Mouse (Mus musculus): Measurements from ENCODE around the gene Frg2f1.
A peak's percentile ranks its signal among the peaks of the same experiment; 100 is the strongest.

Gene Frg2f1

DNA sequence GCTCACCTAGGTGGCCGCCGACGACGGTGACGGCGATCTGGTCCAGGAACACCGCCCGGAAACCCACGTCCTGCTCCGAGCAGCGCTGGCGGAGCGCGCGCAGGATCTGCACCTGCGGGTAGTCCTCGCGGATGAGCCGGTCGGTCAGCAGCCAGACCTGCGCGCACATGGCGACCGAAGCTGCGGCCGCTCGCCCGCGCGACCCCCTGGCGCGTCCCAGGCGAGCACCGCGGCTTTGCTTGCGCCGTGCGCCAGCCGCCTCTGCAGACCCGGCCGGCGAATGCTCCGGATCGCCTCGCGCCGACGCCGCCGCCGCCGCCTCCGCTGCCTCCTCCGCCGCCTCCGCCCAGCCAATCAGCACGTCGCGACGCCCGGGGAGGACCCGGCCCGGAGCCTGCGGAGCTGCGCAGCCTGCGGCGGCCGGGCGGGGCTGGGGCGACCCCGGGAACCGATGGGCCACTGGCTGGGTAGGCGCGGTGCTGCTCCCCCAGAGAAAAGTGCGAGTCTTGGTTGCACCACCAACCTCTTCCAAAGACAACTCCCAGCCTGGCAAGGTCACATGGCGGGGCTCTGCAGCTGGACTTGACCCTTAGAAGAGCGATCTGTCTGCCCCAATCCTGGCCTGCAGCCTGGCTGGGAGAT, 46.9 kb downstream of the Frg2f1 start, which contains the start of gene Rimkla:
Gene Rimkla, minus strand, starts transcription at position 338 of the 642 bp plus-strand sequence.
- DNase-seq, result peak; percentile 81

DNA sequence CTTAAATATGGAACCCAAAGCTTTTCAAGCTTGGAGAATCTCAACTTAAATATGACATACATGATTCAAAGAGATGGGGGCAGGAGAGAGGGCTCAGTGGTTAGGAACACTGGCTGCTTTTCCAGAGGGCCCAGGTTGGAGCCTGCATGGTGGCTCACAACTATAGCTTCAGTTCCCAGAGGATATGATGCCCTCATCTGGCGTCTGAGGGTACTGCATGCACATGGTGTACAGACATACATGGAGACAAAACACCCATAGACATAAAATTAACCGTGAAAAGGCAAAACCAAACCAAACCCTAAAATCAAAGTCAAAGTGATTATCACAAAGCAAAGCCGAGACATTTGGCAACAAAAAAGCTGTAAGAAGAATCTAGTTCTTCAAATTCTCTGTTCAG, 48.5 kb downstream of the Frg2f1 start:
- DNase-seq, result peak; percentile 38

DNA sequence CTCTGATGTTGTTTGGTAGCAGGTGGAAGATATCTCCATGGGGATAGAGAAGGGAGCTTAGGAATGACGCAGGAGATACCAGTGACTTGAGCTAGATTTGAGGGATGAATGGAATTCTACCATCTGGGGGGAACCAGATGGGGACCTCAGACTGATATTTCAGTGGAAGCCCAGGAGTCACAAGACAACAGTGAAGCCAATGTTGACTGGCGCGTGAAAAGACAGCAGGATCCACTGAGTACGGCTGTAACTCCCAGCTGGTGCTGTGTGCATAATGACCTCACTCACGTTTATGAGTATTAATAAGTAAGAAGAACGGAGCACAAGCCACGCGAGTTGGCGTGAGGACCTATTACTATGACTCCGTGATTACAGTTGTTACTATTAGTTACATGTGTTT, 49.7 kb downstream of the Frg2f1 start:
- DNase-seq, result no peak

DNA sequence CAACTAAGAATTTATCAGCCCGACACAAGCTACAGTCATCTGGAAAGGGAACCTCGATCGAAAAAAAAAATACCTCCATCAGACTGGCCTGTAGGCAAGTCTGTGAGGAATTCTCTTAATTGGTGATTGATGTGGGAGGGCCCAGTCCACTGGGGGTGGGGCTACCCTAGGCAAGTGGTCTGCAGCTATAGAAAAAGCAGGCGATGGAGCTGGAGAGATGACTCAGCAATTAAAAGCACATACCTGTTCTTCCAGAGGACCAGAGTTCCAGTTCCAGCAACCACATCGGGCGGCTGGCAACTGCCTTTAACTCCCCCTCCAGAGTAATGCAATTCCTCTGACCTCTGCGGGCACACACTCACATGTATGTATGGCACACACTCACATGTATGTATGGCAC, 54.4 kb downstream of the Frg2f1 start:
- DNase-seq, result no peak

DNA sequence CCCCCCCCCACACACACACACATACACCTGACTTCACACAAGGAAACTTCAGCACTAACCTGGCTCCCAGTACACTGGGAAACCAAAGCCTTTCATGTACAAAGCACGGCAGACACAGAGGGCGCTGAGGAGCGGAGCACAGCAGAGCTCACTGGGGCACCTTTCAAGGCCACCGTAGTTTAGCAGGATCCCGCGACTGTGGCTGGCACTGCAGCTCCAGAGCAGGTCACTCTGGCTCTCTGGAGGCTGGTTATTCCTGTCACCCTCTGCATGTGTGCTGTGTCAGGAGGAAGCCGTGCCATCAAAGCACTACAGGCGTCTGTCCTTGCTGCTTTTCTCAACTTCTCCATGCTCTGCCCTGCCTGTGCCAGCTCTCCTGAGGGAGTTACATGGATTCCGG, 56.3 kb downstream of the Frg2f1 start:
- DNase-seq, result no peak

Measured in cerebellum, adult 11 months (tissue).